Mouse (Mus musculus): ENCODE measurements at regions not wholly inside any gene's neighbourhood (a gene's known extent, or its start where the extent isn't known, plus 50 kb on each side); places are given as distances from the start of the nearest gene placed in this dataset.

GRCm38 (mm10) chr4:114665684-114666083, 155.8 kb upstream of the Gm12830 start:
- peak; percentile 91 for DNase-seq

GRCm38 (mm10) chr4:114666238-114666978, 155.1 kb upstream of the Gm12830 start:
- DNase-seq: peak; percentile 54

- no peak for DNase-seq
Measured at GRCm38 (mm10) chr4:114666979-114667328, 154.6 kb upstream of the Gm12830 start.

GRCm38 (mm10) chr4:114672096-114672720, 149.3 kb upstream of the Gm12830 start:
- no peak for DNase-seq

GRCm38 (mm10) chr4:114676908-114677898, 144.3 kb upstream of the Gm12830 start:
- no peak for DNase-seq

GRCm38 (mm10) chr4:114678053-114678941, 143.2 kb upstream of the Gm12830 start:
- DNase-seq: no peak

GRCm38 (mm10) chr4:114680360-114680759, 141.2 kb upstream of the Gm12830 start:
- DNase-seq: peak; percentile 53

- DNase-seq: no peak
Measured at GRCm38 (mm10) chr4:114682955-114683354, 138.6 kb upstream of the Gm12830 start.

- no peak for DNase-seq
Measured at GRCm38 (mm10) chr4:114683696-114684095, 137.8 kb upstream of the Gm12830 start.

- peak; percentile 44 for DNase-seq
Measured at GRCm38 (mm10) chr4:114684844-114685382, 136.6 kb upstream of the Gm12830 start.

GRCm38 (mm10) chr4:114685454-114685853, 136.1 kb upstream of the Gm12830 start:
- DNase-seq: peak; percentile 81

GRCm38 (mm10) chr4:114686091-114686490, 135.4 kb upstream of the Gm12830 start:
- no peak for DNase-seq

- DNase-seq: peak; percentile 77
Measured at GRCm38 (mm10) chr4:114688356-114688972, 133.1 kb upstream of the Gm12830 start.

- no peak for DNase-seq
Measured at GRCm38 (mm10) chr4:114688973-114689371, 132.6 kb upstream of the Gm12830 start.

GRCm38 (mm10) chr4:114705586-114705985, 115.9 kb upstream of the Gm12830 start:
- DNase-seq: no peak

GRCm38 (mm10) chr4:114710182-114710909, 111.2 kb upstream of the Gm12830 start:
- DNase-seq: no peak

- DNase-seq: no peak
Measured at GRCm38 (mm10) chr4:114711082-114711481, 110.4 kb upstream of the Gm12830 start.

GRCm38 (mm10) chr4:114712005-114712665, 109.4 kb upstream of the Gm12830 start:
- no peak for DNase-seq

- DNase-seq: no peak
Measured at GRCm38 (mm10) chr4:114712921-114713527, 108.5 kb upstream of the Gm12830 start.

GRCm38 (mm10) chr4:114716703-114717102, 104.8 kb upstream of the Gm12830 start:
- no peak for DNase-seq
